Mouse (Mus musculus): Measurements from ENCODE around the gene Pemt.

DNA sequence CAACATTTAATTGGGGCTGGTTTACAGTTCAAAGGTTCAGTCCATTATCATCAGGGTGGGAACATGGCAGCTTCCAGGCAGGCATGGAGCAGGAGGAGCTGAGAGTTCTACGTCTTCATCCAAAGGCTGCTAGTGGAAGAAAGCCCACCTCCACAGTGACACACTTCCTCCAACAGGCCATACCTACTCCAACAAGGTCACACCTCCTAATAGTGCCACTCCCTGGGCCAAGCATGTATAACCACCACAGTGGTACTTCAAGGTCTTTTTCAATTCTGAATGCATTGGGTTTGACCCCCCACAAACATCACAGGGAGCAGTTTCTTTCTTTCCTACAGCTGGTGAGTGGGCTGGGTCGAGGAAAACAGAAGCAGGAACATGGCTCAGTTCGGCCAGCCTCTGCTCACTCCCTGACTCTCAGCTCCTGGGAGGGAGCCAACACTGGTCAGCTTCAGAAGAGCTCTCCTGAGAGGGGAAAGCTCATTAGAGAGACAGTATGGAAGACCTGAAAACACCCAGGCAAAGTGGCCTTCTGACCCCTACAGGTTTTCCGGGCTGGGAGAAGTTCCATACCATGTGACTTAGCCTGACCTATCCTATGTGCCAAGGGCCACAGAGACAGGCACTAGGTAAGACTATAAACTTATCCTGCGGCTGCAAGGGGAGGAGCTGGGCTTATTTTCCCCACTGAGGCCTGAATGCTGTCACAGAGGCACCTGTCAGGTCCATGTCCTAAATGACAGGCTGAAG, 44.9 kb downstream of the Pemt start:
- no peak for TF ChIP-seq CTCF (IDR thresholded peaks at IDR 0.05; ENCODE audit: control insufficient read depth, insufficient read depth, insufficient replicate concordance, low read depth, low read length)
- no peak for TF ChIP-seq POLR2A (IDR thresholded peaks at IDR 0.05; ENCODE audit: control insufficient read depth, low read depth, low read length)

Measured in testis, adult 2 months (tissue).